Mouse (Mus musculus): ENCODE data around the gene Ticam1. TPM values are rescaled to one million over a fixed set of nuclear protein-coding genes. Genes with fewer than 3 reads are reported as not detected.

The Ticam1 gene
- polyA plus RNA-seq, 1 experiment from 2014 or later, result 6.8 TPM

- H3K4me3 ChIP-seq, result peak overlapping the region; percentile 76
- H3K4me1 ChIP-seq, result peaks cover 43% of the 10 kb centered on the region
- WGBS, result under 1% methylated on average over 32 of the region's 32 CpGs
- H3K36me3 ChIP-seq, result peaks cover 32% of the 10 kb centered on the region
- H3K27ac ChIP-seq, result peak overlapping the region; percentile 89
- no peaks in the 10 kb centered on the region for H3K27me3 ChIP-seq (ENCODE audit: insufficient read depth, poor library complexity, severe bottlenecking)
- peak; percentile 99 for DNase-seq (ENCODE audit: low spot score)
- no peaks in the 10 kb centered on the region for H3K9me3 ChIP-seq
Observed at GRCm38 (mm10) chr17:56255863-56256238, 20.7 kb downstream of the Ticam1 start.

DNA sequence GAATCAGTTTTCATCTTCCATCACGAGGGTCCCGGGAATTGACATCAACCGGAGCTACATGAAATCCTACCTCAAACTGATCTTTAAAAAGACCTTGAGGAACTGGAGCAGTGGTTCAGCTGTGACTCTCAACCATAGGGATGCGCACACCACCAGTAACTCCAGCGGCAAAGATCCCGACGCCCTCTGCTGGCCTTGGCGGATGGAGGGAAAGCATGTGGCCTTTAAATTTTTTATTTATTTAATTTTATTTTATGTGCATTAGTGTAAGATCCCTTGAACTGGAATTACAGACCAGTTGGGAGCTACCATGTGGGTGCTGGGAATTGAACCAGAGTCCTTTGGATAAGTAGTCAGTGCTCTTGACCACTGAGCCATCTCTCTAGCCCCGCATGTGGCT is 21.2 kb downstream of the Ticam1 start:
- Histone ChIP-seq H3K4me1 (peaks cover 43% of the 10 kb centered on the region), H3K36me3 (peaks cover 28% of the 10 kb centered on the region), H3K9me3 (no peaks in the 10 kb centered on the region), H3K4me3 (peak overlapping the region; percentile 76; the same call in 1 of the 2 replicates), H3K27me3 (ENCODE audit: insufficient read depth, poor library complexity, severe bottlenecking) (no peaks in the 10 kb centered on the region), H3K27ac (no peak overlapping the region)
- DNase-seq (ENCODE audit: low spot score), result no peak
- 17% methylated on average over 9 of the region's 9 CpGs for WGBS

DNA sequence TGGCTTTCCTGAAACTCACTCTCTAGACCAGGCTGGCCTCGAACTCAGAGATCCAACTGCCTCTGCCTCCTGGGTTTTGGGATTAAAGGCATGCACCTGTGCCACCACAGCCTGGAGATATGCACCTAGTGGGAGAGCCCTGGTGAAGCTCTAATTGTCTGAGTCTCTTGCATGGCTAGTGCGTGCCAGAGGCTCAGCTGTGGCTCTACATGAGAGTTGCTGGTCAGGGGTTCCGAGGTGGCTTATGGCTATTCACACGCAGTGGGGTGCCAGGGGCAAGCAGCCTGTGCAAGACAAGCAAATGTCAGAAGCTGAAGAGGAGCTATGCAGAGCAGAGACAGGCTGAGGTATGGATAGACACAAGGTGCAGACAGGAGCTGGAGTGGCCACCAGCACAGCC is 21.9 kb downstream of the Ticam1 start:
- Histone ChIP-seq H3K27ac (no peak overlapping the region), H3K4me3 (no peak overlapping the region), H3K9me3 (no peaks in the 10 kb centered on the region), H3K4me1 (peaks cover 35% of the 10 kb centered on the region), H3K27me3 (ENCODE audit: insufficient read depth, poor library complexity, severe bottlenecking) (no peaks in the 10 kb centered on the region), H3K36me3 (peaks cover 20% of the 10 kb centered on the region)
- WGBS, result 74% methylated on average over 4 of the region's 4 CpGs
- no peak for DNase-seq (ENCODE audit: low spot score)

DNA sequence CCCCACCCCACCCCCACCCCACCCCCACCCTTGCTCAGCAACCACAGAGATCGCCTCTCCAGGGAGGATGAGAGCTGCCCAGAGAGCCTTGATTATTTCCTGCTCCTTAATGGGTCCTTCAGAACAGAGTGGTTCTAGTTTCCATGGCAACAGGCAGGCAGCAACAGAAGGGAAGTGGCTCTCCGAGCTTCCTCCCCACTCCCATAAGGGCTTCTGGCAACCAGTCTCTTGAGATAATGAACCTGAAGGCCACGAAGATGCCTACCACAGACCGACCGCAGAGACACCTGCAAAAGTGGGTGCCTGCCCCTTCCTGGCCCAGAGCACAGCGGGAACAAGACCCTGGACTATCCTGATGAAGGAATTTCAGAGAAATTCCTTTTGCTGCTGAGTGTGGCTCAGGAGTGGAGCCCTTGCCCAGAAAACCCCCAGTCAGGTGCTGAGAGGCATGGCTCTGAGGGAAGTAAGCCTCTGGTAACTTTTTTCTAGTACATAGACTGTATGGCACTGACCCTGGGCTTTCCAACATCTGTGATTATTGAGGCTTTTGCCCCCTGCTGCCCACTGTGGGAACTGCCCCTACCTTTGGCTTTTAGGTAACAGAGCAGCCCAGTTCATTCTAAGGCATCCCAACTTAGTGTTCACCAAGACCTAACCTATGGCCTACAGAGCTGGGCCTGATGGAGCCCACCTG is 25.3 kb downstream of the Ticam1 start:
- H3K4me1 ChIP-seq, result peaks cover 10% of the 10 kb centered on the region; the same call in 1 of the 2 replicates
- H3K9me3 ChIP-seq, result no peaks in the 10 kb centered on the region
- WGBS, result 16% methylated on average over 6 of the region's 6 CpGs
- H3K27me3 ChIP-seq (ENCODE audit: insufficient read depth, poor library complexity, severe bottlenecking), result no peaks in the 10 kb centered on the region
- DNase-seq (ENCODE audit: low spot score), result no peak
- H3K36me3 ChIP-seq, result no peaks in the 10 kb centered on the region
- H3K4me3 ChIP-seq, result peak overlapping the region; percentile 5; the same call in 1 of the 2 replicates
- no peak overlapping the region for H3K27ac ChIP-seq

GRCm38 (mm10) chr17:56245608-56246007 is 31.0 kb downstream of the Ticam1 start:
- WGBS, result 67% methylated on average over 7 of the region's 7 CpGs
- Histone ChIP-seq H3K9me3 (no peaks in the 10 kb centered on the region), H3K4me3 (no peak overlapping the region), H3K27me3 (ENCODE audit: insufficient read depth, poor library complexity, severe bottlenecking) (peaks cover 14% of the 10 kb centered on the region), H3K4me1 (peaks cover 2% of the 10 kb centered on the region; the same call in 1 of the 2 replicates), H3K27ac (no peak overlapping the region), H3K36me3 (no peaks in the 10 kb centered on the region)
- no peak for DNase-seq (ENCODE audit: low spot score)

DNA sequence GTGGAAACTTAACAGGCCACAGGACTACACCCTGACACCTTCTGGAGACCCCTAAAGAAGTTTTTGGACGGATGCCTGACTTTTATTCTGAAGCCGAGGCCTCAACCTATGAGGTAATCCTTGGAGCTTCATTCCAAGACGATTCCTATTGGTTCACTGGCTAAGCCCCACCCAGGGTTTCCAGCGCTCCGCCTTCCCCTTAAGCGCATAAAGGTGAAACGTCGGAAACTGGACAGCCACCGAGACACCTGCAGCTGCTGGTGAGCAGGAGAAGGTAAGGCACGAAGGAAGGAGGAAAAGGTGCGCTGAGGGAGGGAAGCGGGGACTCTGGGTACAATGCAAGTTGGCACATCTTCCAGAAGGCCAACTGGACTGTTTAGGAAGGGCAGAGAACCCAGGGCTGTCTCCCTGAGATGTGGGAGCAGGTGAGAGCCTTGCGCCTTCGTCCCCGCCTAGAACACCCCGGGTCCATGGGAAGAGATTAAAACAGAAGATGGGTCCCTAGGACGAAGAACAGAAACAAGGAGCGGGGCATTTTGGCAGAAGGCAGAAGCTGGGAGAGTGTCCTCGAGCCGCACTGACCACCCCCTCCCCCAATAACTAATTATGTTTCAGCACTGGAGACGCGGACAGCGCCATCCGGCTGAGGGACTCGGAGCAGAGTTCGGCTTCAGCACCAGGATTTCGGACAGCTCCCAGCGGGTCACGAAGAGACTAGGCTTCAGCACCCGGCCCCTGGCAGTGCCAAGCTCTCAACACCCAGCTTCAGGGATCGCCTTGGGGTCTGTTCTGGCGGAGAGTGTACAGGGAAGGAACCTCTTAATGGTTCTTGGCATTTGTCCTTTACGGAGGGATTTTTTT is 34.8 kb downstream of the Ticam1 start:
- H3K4me3 ChIP-seq, result no peak overlapping the region
- H3K4me1 ChIP-seq, result no peaks in the 10 kb centered on the region
- no peaks in the 10 kb centered on the region for H3K9me3 ChIP-seq
- peak; percentile 94 for DNase-seq (ENCODE audit: low spot score)
- H3K27me3 ChIP-seq (ENCODE audit: insufficient read depth, poor library complexity, severe bottlenecking), result peaks cover 14% of the 10 kb centered on the region
- no peak overlapping the region for H3K27ac ChIP-seq
- WGBS, result 1% methylated on average over 33 of the region's 33 CpGs
- H3K36me3 ChIP-seq, result no peaks in the 10 kb centered on the region

GRCm38 (mm10) chr17:56233818-56234469 is 42.6 kb downstream of the Ticam1 start:
- Histone ChIP-seq H3K4me3 (0 out of 2 replicates have a peak overlapping the region, but pooled peaks have one; percentile 24), H3K36me3 (no peaks in the 10 kb centered on the region), H3K9me3 (no peaks in the 10 kb centered on the region), H3K4me1 (peaks cover 9% of the 10 kb centered on the region), H3K27me3 (ENCODE audit: insufficient read depth, poor library complexity, severe bottlenecking) (peaks cover 4% of the 10 kb centered on the region; the same call in 1 of the 2 replicates), H3K27ac (no peak overlapping the region)
- peak; percentile 83 for DNase-seq (ENCODE audit: low spot score)
- 4% methylated on average over 14 of the region's 14 CpGs for WGBS

DNA sequence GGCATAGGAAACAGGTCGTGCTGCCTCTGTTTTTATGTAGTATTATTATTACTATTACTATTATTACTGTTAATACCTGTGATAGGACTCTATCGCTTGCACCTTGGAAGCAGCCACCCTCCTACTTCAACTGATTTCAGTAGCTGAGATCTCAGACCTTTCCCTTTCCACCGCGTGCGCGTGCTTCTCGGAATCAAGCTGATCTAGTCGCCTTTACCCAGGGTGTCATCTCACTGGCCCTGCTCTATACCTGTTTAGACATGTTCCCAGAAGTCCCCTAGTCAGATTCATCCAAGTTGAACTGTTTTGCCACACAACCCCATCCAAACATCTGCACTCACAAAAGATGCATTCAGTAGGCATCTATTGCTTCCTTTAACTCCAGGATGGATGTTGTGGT is 43.2 kb downstream of the Ticam1 start:
- Histone ChIP-seq H3K4me3 (0 out of 2 replicates have a peak overlapping the region, but pooled peaks have one; percentile 24), H3K27me3 (ENCODE audit: insufficient read depth, poor library complexity, severe bottlenecking) (peaks cover 4% of the 10 kb centered on the region; the same call in 1 of the 2 replicates), H3K4me1 (peaks cover 9% of the 10 kb centered on the region), H3K9me3 (no peaks in the 10 kb centered on the region), H3K27ac (no peak overlapping the region), H3K36me3 (no peaks in the 10 kb centered on the region)
- 49% methylated on average over 8 of the region's 8 CpGs for WGBS
- no peak for DNase-seq (ENCODE audit: low spot score)

- Histone ChIP-seq H3K27me3 (ENCODE audit: insufficient read depth, poor library complexity, severe bottlenecking) (peaks cover 4% of the 10 kb centered on the region; the same call in 1 of the 2 replicates), H3K4me3 (no peak overlapping the region), H3K4me1 (peaks cover 9% of the 10 kb centered on the region), H3K9me3 (no peaks in the 10 kb centered on the region), H3K27ac (no peak overlapping the region), H3K36me3 (no peaks in the 10 kb centered on the region)
- no peak for DNase-seq (ENCODE audit: low spot score)
- 59% methylated on average over 10 of the region's 10 CpGs for WGBS
Observed at GRCm38 (mm10) chr17:56229943-56230342, 46.6 kb downstream of the Ticam1 start.

GRCm38 (mm10) chr17:56226566-56226965 is 50.0 kb downstream of the Ticam1 start:
- Histone ChIP-seq H3K4me3 (no peak overlapping the region), H3K36me3 (no peaks in the 10 kb centered on the region), H3K4me1 (no peaks in the 10 kb centered on the region), H3K9me3 (no peaks in the 10 kb centered on the region), H3K27ac (no peak overlapping the region), H3K27me3 (ENCODE audit: insufficient read depth, poor library complexity, severe bottlenecking) (no peaks in the 10 kb centered on the region; the same call in 1 of the 2 replicates)
- 72% methylated on average over 3 of the region's 3 CpGs for WGBS
- no peak for DNase-seq (ENCODE audit: low spot score)

DNA sequence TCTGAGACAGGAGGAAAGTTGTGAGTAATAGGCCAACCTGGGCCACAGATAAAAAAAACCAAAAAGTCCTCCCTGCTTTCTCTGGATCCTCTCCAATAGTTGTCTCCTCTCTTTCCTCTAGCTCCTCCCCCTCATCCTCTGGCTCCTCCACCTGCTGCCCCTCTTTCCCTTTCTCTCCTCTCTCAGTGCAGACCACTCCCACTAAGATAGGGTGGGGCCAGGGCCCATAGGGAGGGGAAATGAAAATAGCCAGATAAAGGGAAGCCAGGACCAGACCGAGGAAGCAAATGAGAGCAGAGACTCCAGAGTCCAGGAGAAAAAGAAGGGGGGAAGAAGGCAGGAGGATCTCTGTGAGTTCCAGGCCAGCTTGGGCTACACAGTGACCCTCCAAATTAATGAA is 51.7 kb downstream of the Ticam1 start:
- H3K27ac ChIP-seq, result no peak overlapping the region
- H3K36me3 ChIP-seq, result no peaks in the 10 kb centered on the region
- no peaks in the 10 kb centered on the region for H3K4me1 ChIP-seq
- no peak for DNase-seq (ENCODE audit: low spot score)
- H3K4me3 ChIP-seq, result no peak overlapping the region
- WGBS, result 15% methylated on average over 1 of the region's 1 CpGs
- H3K9me3 ChIP-seq, result no peaks in the 10 kb centered on the region
- no peaks in the 10 kb centered on the region; the same call in 1 of the 2 replicates for H3K27me3 ChIP-seq (ENCODE audit: insufficient read depth, poor library complexity, severe bottlenecking)

- H3K36me3 ChIP-seq, result 0 out of 2 replicates have a peak, but pooled peaks cover 11% of the 10 kb centered on the region
- WGBS, result 49% methylated on average over 3 of the region's 3 CpGs
- 0 out of 2 replicates have a peak overlapping the region, but pooled peaks have one; percentile 96 for H3K4me3 ChIP-seq
- no peak overlapping the region for H3K27ac ChIP-seq
- H3K9me3 ChIP-seq, result no peaks in the 10 kb centered on the region
- H3K4me1 ChIP-seq, result peaks cover 24% of the 10 kb centered on the region
- no peak for DNase-seq (ENCODE audit: low spot score)
- H3K27me3 ChIP-seq (ENCODE audit: insufficient read depth, poor library complexity, severe bottlenecking), result no peaks in the 10 kb centered on the region
Observed at GRCm38 (mm10) chr17:56219805-56220204, 56.8 kb downstream of the Ticam1 start.

All from heart, embryonic 10.5 days (tissue).